In the genomic region with DNA sequence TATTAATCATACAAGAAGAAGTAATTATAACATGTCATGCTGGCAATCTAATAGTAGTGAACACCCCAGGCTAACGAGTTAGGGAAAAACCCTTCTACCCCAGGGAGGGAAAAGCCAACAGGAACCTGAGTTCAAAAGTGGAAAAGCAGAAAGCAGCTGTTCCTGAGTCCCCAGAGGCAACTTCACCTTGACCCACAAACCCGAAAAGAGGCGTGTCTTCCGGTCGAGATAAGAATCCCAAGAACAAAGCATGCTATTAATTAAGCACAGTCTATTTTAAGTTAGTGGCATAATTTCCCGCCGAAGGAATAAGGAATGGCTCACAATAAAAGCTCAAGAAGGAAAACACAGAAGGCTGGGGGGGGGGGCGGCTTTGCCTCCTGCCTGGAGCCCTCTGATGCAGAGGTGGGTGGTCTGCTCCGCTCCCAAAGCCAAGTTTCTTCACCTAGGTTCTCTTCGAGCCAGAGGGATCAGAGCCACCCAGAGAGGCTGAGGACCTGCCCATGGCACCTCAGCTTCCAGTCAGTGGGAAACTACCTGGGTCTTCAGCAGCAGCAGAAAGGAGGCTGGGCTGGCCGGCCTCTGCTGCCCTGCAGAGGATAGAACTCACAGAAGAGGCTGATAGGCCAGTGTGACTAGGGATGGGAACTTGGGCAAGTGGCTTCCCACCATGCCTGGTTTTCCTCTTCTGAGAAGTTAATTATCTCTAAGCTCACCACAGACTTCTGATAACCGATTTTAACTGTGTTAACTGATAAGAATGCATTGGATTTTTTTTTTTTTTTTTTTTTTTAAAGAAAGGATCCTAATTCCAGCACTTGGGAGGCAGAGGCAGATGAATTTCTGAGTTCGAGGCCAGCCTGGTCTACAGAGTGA, we compare ENCODE assay signal across 11 mouse cellular contexts. TPM values are rescaled to one million over a fixed set of nuclear protein-coding genes. Genes with fewer than 3 reads are reported as not detected.
DNase-seq lines count a peak whose midpoint lies in the region; ATAC-seq and TF ChIP-seq lines count a peak whose summit lies in the region.
"Had no signal": no experiment of that assay in that cellular context is flagged by ENCODE, and none has a peak within 500 bp of the region (broad histone marks: within the 10 kb centered on the region; RNA-seq: fewer than 3 reads in every experiment).

No protein-coding gene starts in this region.

- peak overlapping the region; percentile 76; the same call in 1 of the 2 replicates for H3K27ac ChIP-seq in kidney, embryonic 14.5 days (ENCODE audit: low read depth, low read length)
- no peak overlapping the region for H3K27ac ChIP-seq in ES-E14 (ENCODE audit: insufficient read depth, low read depth, low read length, poor library complexity, severe bottlenecking)
- H3K27ac ChIP-seq in brown adipose tissue, adult 24 weeks (replicated peaks; ENCODE audit: low read depth, low read length): peak overlapping the region; percentile 98
- peak overlapping the region; percentile 79 for H3K27ac ChIP-seq in limb, embryonic 10.5 days
- H3K27ac ChIP-seq in midbrain, embryonic 16.5 days (ENCODE audit: low read length): no peak overlapping the region
- H3K27ac ChIP-seq: macrophage had no signal

- H3K4me3 ChIP-seq in kidney, embryonic 14.5 days (ENCODE audit: low read length): no peak overlapping the region
- no peak overlapping the region for H3K4me3 ChIP-seq in ES-E14 (ENCODE audit: insufficient read depth in 1 of 2, low read depth in 1 of 2, low read length in 2 of 2, poor library complexity in 1 of 2, severe bottlenecking in 1 of 2)
- H3K4me3 ChIP-seq in brown adipose tissue, adult 24 weeks (ENCODE audit: insufficient read depth, low read depth, low read length): peak overlapping the region; percentile 24
- H3K4me3 ChIP-seq in limb, embryonic 10.5 days: peak overlapping the region; percentile 17; the same call in 1 of the 2 replicates
- H3K4me3 ChIP-seq in midbrain, embryonic 16.5 days (ENCODE audit: low read depth, low read length): no peak overlapping the region

- DNase-seq in kidney, adult 9 months: no peak
- no peak for DNase-seq in ES-E14 (ENCODE audit: low read depth, low spot score)
- DNase-seq in limb, embryonic 10.5 days (ENCODE audit: low spot score): peak; percentile 46
- no peak for DNase-seq in B cell, adult 2 months
- DNase-seq: gastrocnemius, postnatal 10 days; right cerebral cortex, postnatal 14 days had no signal

- H3K4me2 ChIP-seq in kidney, embryonic 14.5 days (replicated peaks; ENCODE audit: low read depth, low read length): 0 out of 2 replicates have a peak overlapping the region, but pooled peaks have one; percentile 0
- H3K4me2 ChIP-seq in midbrain, embryonic 16.5 days (ENCODE audit: low read length): no peak overlapping the region

- no peaks in the 10 kb centered on the region for H3K36me3 ChIP-seq in kidney, embryonic 14.5 days (ENCODE audit: control insufficient read depth, insufficient read depth, low read length)
- no peaks in the 10 kb centered on the region for H3K36me3 ChIP-seq in ES-E14 (ENCODE audit: control insufficient read depth, insufficient read depth, low read length, poor library complexity, severe bottlenecking)
- no peaks in the 10 kb centered on the region for H3K36me3 ChIP-seq in limb, embryonic 10.5 days
- no peaks in the 10 kb centered on the region for H3K36me3 ChIP-seq in midbrain, embryonic 16.5 days (ENCODE audit: control insufficient read depth, insufficient read depth, low read length)

- no peak for ATAC-seq in kidney, embryonic 14.5 days (ENCODE audit: low FRiP score, low TSS enrichment)
- no peak for ATAC-seq in granulocyte monocyte progenitor cell, adult 5-6 weeks (replicated peaks; ENCODE audit: poor library complexity, severe bottlenecking)
- no peak for ATAC-seq in midbrain, embryonic 16.5 days

- in situ Hi-C loops in ES-E14 (cut with MboI; ENCODE audit: low sequenced_read_pairs in 2 of 2, unreplicated experiment in 2 of 2): no loop called here

- H3K27me3 ChIP-seq in kidney, embryonic 14.5 days (ENCODE audit: control insufficient read depth, insufficient read depth, low read length): no peaks in the 10 kb centered on the region
- no peaks in the 10 kb centered on the region for H3K27me3 ChIP-seq in limb, embryonic 10.5 days (ENCODE audit: low read depth, poor library complexity, severe bottlenecking)
- no peaks in the 10 kb centered on the region for H3K27me3 ChIP-seq in midbrain, embryonic 16.5 days (ENCODE audit: control insufficient read depth, insufficient read depth, low read depth, low read length)

- H3K9ac ChIP-seq in kidney, embryonic 14.5 days (ENCODE audit: low read depth, low read length): no peak overlapping the region
- peak overlapping the region; percentile 33; the same call in 1 of the 2 replicates for H3K9ac ChIP-seq in ES-E14 (ENCODE audit: insufficient read depth, low read depth, low read length, poor library complexity, severe bottlenecking)
- no peak overlapping the region for H3K9ac ChIP-seq in midbrain, embryonic 16.5 days (ENCODE audit: low read depth, low read length)

- H3K4me1 ChIP-seq in kidney, embryonic 14.5 days (ENCODE audit: control insufficient read depth, insufficient read depth, low read length): peaks cover 25% of the 10 kb centered on the region; the same call in 1 of the 2 replicates
- peaks cover under 1 to 5% of the 10 kb centered on the region in 2 experiments; a peak in 3 of 4 replicates for H3K4me1 ChIP-seq in ES-E14 (ENCODE audit: control insufficient read depth in 2 of 2, insufficient read depth in 2 of 2, low read length in 2 of 2, poor library complexity in 1 of 2)
- peaks cover 20% of the 10 kb centered on the region for H3K4me1 ChIP-seq in brown adipose tissue, adult 24 weeks (ENCODE audit: control insufficient read depth, insufficient read depth, insufficient read length, low read length)
- H3K4me1 ChIP-seq in limb, embryonic 10.5 days: peaks cover 51% of the 10 kb centered on the region
- H3K4me1 ChIP-seq in midbrain, embryonic 16.5 days (ENCODE audit: control insufficient read depth, insufficient read depth, low read length): peaks cover 9% of the 10 kb centered on the region

- WGBS in kidney, embryonic 14.5 days: 36% methylated on average over 12 of the region's 13 CpGs
- WGBS in limb, embryonic 10.5 days: 44% methylated on average over 13 of the region's 13 CpGs
- WGBS in midbrain, embryonic 16.5 days: 61% methylated on average over 13 of the region's 13 CpGs

- H3K9me3 ChIP-seq in kidney, embryonic 14.5 days (ENCODE audit: control insufficient read depth, low read length): no peaks in the 10 kb centered on the region
- no peaks in the 10 kb centered on the region for H3K9me3 ChIP-seq in ES-E14 (ENCODE audit: control insufficient read depth, insufficient read depth, low read depth, low read length)
- no peaks in the 10 kb centered on the region for H3K9me3 ChIP-seq in limb, embryonic 10.5 days (replicated peaks)
- H3K9me3 ChIP-seq in midbrain, embryonic 16.5 days (replicated peaks; ENCODE audit: control insufficient read depth, low read length, poor library complexity, severe bottlenecking): no peaks in the 10 kb centered on the region

TF ChIP-seq in ES-E14, 5 proteins besides CTCF, POLR2A, EP300 and RAD21 (continues in another document):
- no peak for TF ChIP-seq MAFK (IDR thresholded peaks at IDR 0.05; ENCODE audit: insufficient read depth, low read depth, low read length)
- TF ChIP-seq ZNF384 (IDR thresholded peaks at IDR 0.05; ENCODE audit: low read depth, low read length): peak; percentile 72
- no peak for TF ChIP-seq HCFC1 (IDR thresholded peaks at IDR 0.05; ENCODE audit: borderline replicate concordance, insufficient read depth, low read length)
- no peak for TF ChIP-seq ZC3H11A (IDR thresholded peaks at IDR 0.05; ENCODE audit: borderline replicate concordance, low read depth, low read length)

RNA-seq across cellular contexts. Expression of gene Mlec, which starts 3.3 kb away (rescaled TPM):
- 57.8 and 75.5 TPM in 2 replicates for polyA plus RNA-seq in kidney, embryonic 14.5 days (2014; fragmentation: Nextera tagmentation; extraction: Ambion mirVana)
- 191 and 272 TPM in 2 replicates for total RNA-seq in ES-E14 (2012; rRNA removed)
- 49.5 and 76.9 TPM in 2 replicates for polyA plus RNA-seq in brown adipose tissue, adult 24 weeks (2012; ENCODE audit: insufficient read depth, insufficient read length, missing spikeins)
- polyA plus RNA-seq in limb, embryonic 10.5 days (2016; fragmentation: Nextera tagmentation; extraction: Ambion mirVana): 92.0 and 94.3 TPM in 2 replicates
- total RNA-seq in granulocyte monocyte progenitor cell, adult 5-6 weeks (2014; fragmentation: Nextera tagmentation): 247 and 279 TPM in 2 replicates
- total RNA-seq in granulocyte monocyte progenitor cell, adult 5-6 weeks (2017): 290 and 318 TPM in 2 replicates
- 22.9 and 25.4 TPM in 2 replicates for polyA plus RNA-seq in midbrain, embryonic 16.5 days (2015; fragmentation: Nextera tagmentation; extraction: Ambion mirVana)

RNA-seq across cellular contexts. Expression of gene Unc119b, which starts 26.5 kb away (rescaled TPM):
- polyA plus RNA-seq in kidney, embryonic 14.5 days (2014; fragmentation: Nextera tagmentation; extraction: Ambion mirVana): 26.3 and 50.3 TPM in 2 replicates
- total RNA-seq in ES-E14 (2012; rRNA removed): 27.1 and 27.5 TPM in 2 replicates
- 9.4 and 11.0 TPM in 2 replicates for polyA plus RNA-seq in brown adipose tissue, adult 24 weeks (2012; ENCODE audit: insufficient read depth, insufficient read length, missing spikeins)
- 77.0 and 78.3 TPM in 2 replicates for polyA plus RNA-seq in limb, embryonic 10.5 days (2016; fragmentation: Nextera tagmentation; extraction: Ambion mirVana)
- 12.5 and 16.4 TPM in 2 replicates for total RNA-seq in granulocyte monocyte progenitor cell, adult 5-6 weeks (2014; fragmentation: Nextera tagmentation)
- total RNA-seq in granulocyte monocyte progenitor cell, adult 5-6 weeks (2017): 8.1 and 10.3 TPM in 2 replicates
- polyA plus RNA-seq in midbrain, embryonic 16.5 days (2015; fragmentation: Nextera tagmentation; extraction: Ambion mirVana): 27.7 and 30.5 TPM in 2 replicates

RNA-seq across cellular contexts. Expression of gene Cabp1, which starts 32.9 kb away (rescaled TPM):
- 2.0 and 2.4 TPM in 2 replicates for polyA plus RNA-seq in kidney, embryonic 14.5 days (2014; fragmentation: Nextera tagmentation; extraction: Ambion mirVana)
- 14.9 and 25.2 TPM in 2 replicates for total RNA-seq in ES-E14 (2012; rRNA removed)
- polyA plus RNA-seq in brown adipose tissue, adult 24 weeks (2012; ENCODE audit: insufficient read depth, insufficient read length, missing spikeins): 1.0 and 1.3 TPM in 2 replicates
- polyA plus RNA-seq in limb, embryonic 10.5 days (2016; fragmentation: Nextera tagmentation; extraction: Ambion mirVana): 1.9 and 2.6 TPM in 2 replicates
- total RNA-seq in granulocyte monocyte progenitor cell, adult 5-6 weeks (2014; fragmentation: Nextera tagmentation): not detected in 2 replicates
- total RNA-seq in granulocyte monocyte progenitor cell, adult 5-6 weeks (2017): not detected in 2 replicates
- 5.2 and 5.3 TPM in 2 replicates for polyA plus RNA-seq in midbrain, embryonic 16.5 days (2015; fragmentation: Nextera tagmentation; extraction: Ambion mirVana)
- polyA plus RNA-seq: macrophage had no signal

RNA-seq across cellular contexts. Expression of gene Acads, which starts 42.2 kb away (rescaled TPM):
- 54.2 and 68.5 TPM in 2 replicates for polyA plus RNA-seq in kidney, embryonic 14.5 days (2014; fragmentation: Nextera tagmentation; extraction: Ambion mirVana)
- total RNA-seq in ES-E14 (2012; rRNA removed): 41.1 and 43.6 TPM in 2 replicates
- polyA plus RNA-seq in brown adipose tissue, adult 24 weeks (2012; ENCODE audit: insufficient read depth, insufficient read length, missing spikeins): 345 and 375 TPM in 2 replicates
- 91.6 and 91.9 TPM in 2 replicates for polyA plus RNA-seq in limb, embryonic 10.5 days (2016; fragmentation: Nextera tagmentation; extraction: Ambion mirVana)
- total RNA-seq in granulocyte monocyte progenitor cell, adult 5-6 weeks (2014; fragmentation: Nextera tagmentation): 32.0 and 59.2 TPM in 2 replicates
- 24.3 and 27.6 TPM in 2 replicates for total RNA-seq in granulocyte monocyte progenitor cell, adult 5-6 weeks (2017)
- 14.2 and 15.8 TPM in 2 replicates for polyA plus RNA-seq in midbrain, embryonic 16.5 days (2015; fragmentation: Nextera tagmentation; extraction: Ambion mirVana)

Comparison
In these comparisons a context has a peak if more than half of its experiments do, and no peak if none do; other contexts are left out.
1. H3K27ac ChIP-seq: peak in kidney, embryonic 14.5 days (single experiment), brown adipose tissue, adult 24 weeks (single experiment) and limb, embryonic 10.5 days (single experiment); none in ES-E14 (single experiment) and midbrain, embryonic 16.5 days (single experiment).
2. H3K4me3 ChIP-seq: peak in brown adipose tissue, adult 24 weeks (single experiment) and limb, embryonic 10.5 days (single experiment); none in kidney, embryonic 14.5 days (single experiment), ES-E14 (0 of 2) and midbrain, embryonic 16.5 days (single experiment).